Mouse (Mus musculus): ENCODE data around the gene Igdcc3. TPM values are rescaled to one million over a fixed set of nuclear protein-coding genes. Genes with fewer than 3 reads are reported as not detected.
"Not testable (repeated sequence)": the region's sequence is repeated elsewhere in the genome, so short reads cannot be mapped to it uniquely, and the experiment has no call there.

The Igdcc3 gene
- polyA plus RNA-seq, 1 experiment from 2014 or later: 17.0 TPM

- H3K9ac ChIP-seq (replicated peaks; ENCODE audit: low read length): no peak overlapping the region; the same call in 1 of the 2 replicates
- no peak overlapping the region for H3K27ac ChIP-seq (replicated peaks; ENCODE audit: low read depth, low read length)
- no peaks in the 10 kb centered on the region for H3K27me3 ChIP-seq (ENCODE audit: control insufficient read depth, insufficient read depth, low read length)
- ATAC-seq (replicated peaks; ENCODE audit: insufficient number of reproducible peaks, low FRiP score, low TSS enrichment, low read depth): no peak
- DNase-seq (ENCODE audit: low spot score): no peak
- H3K4me3 ChIP-seq (ENCODE audit: low read depth, low read length): no peak overlapping the region
- H3K36me3 ChIP-seq (replicated peaks; ENCODE audit: control insufficient read depth, insufficient read depth, low read depth, low read length): no peaks in the 10 kb centered on the region
- no peaks in the 10 kb centered on the region for H3K9me3 ChIP-seq (replicated peaks; ENCODE audit: control insufficient read depth, low read length)
- H3K4me1 ChIP-seq (ENCODE audit: control insufficient read depth, insufficient read depth, low read length): no peaks in the 10 kb centered on the region
- H3K4me2 ChIP-seq (ENCODE audit: low read depth, low read length): no peak overlapping the region
- WGBS: 51% methylated on average over 11 of the region's 11 CpGs
These were observed 64.2 kb downstream of the Igdcc3 start for GRCm38 (mm10) chr9:65205049-65205815.

- 93% methylated on average over 9 of the region's 9 CpGs for WGBS
- H3K9ac ChIP-seq (replicated peaks; ENCODE audit: low read length); H3K36me3 ChIP-seq (replicated peaks; ENCODE audit: control insufficient read depth, insufficient read depth, low read depth, low read length); H3K4me3 ChIP-seq (ENCODE audit: low read depth, low read length); H3K9me3 ChIP-seq (replicated peaks; ENCODE audit: control insufficient read depth, low read length); ATAC-seq (replicated peaks; ENCODE audit: insufficient number of reproducible peaks, low FRiP score, low TSS enrichment, low read depth); H3K4me2 ChIP-seq (ENCODE audit: low read depth, low read length); H3K27ac ChIP-seq (replicated peaks; ENCODE audit: low read depth, low read length); DNase-seq (ENCODE audit: low spot score); H3K27me3 ChIP-seq (ENCODE audit: control insufficient read depth, insufficient read depth, low read length); H3K4me1 ChIP-seq (ENCODE audit: control insufficient read depth, insufficient read depth, low read length): not testable (repeated sequence)
These were observed 66.2 kb downstream of the Igdcc3 start for GRCm38 (mm10) chr9:65207041-65207815.

GRCm38 (mm10) chr9:65208293-65209179 lies 67.5 kb downstream of the Igdcc3 start:
- ATAC-seq (replicated peaks; ENCODE audit: insufficient number of reproducible peaks, low FRiP score, low TSS enrichment, low read depth) (no peak), DNase-seq (ENCODE audit: low spot score) (no peak)
- H3K4me2 ChIP-seq (ENCODE audit: low read depth, low read length): no peak overlapping the region
- no peak overlapping the region for H3K4me3 ChIP-seq (ENCODE audit: low read depth, low read length)
- no peaks in the 10 kb centered on the region for H3K27me3 ChIP-seq (ENCODE audit: control insufficient read depth, insufficient read depth, low read length)
- H3K4me1 ChIP-seq (ENCODE audit: control insufficient read depth, insufficient read depth, low read length): no peaks in the 10 kb centered on the region
- no peak overlapping the region for H3K27ac ChIP-seq (replicated peaks; ENCODE audit: low read depth, low read length)
- H3K9me3 ChIP-seq (replicated peaks; ENCODE audit: control insufficient read depth, low read length): no peaks in the 10 kb centered on the region
- no peak overlapping the region for H3K9ac ChIP-seq (replicated peaks; ENCODE audit: low read length)
- WGBS: 91% methylated on average over 32 of the region's 32 CpGs
- H3K36me3 ChIP-seq (replicated peaks; ENCODE audit: control insufficient read depth, insufficient read depth, low read depth, low read length): no peaks in the 10 kb centered on the region

- H3K27me3 ChIP-seq (ENCODE audit: control insufficient read depth, insufficient read depth, low read length): no peaks in the 10 kb centered on the region
- DNase-seq (ENCODE audit: low spot score) (no peak), ATAC-seq (replicated peaks; ENCODE audit: insufficient number of reproducible peaks, low FRiP score, low TSS enrichment, low read depth) (no peak)
- no peaks in the 10 kb centered on the region for H3K36me3 ChIP-seq (replicated peaks; ENCODE audit: control insufficient read depth, insufficient read depth, low read depth, low read length)
- no peaks in the 10 kb centered on the region for H3K9me3 ChIP-seq (replicated peaks; ENCODE audit: control insufficient read depth, low read length)
- no peak overlapping the region for H3K4me3 ChIP-seq (ENCODE audit: low read depth, low read length)
- no peak overlapping the region for H3K4me2 ChIP-seq (ENCODE audit: low read depth, low read length)
- H3K27ac ChIP-seq (replicated peaks; ENCODE audit: low read depth, low read length): no peak overlapping the region
- no peak overlapping the region for H3K9ac ChIP-seq (replicated peaks; ENCODE audit: low read length)
- no peaks in the 10 kb centered on the region for H3K4me1 ChIP-seq (ENCODE audit: control insufficient read depth, insufficient read depth, low read length)
- WGBS: 38% methylated on average over 1 of the region's 1 CpGs
These were observed 70.6 kb downstream of the Igdcc3 start for GRCm38 (mm10) chr9:65211598-65211997.

GRCm38 (mm10) chr9:65214425-65214777 lies 73.4 kb downstream of the Igdcc3 start:
- 18% methylated on average over 10 of the region's 10 CpGs for WGBS
- peak overlapping the region; percentile 75; the same call in 1 of the 2 replicates for H3K27ac ChIP-seq (replicated peaks; ENCODE audit: low read depth, low read length)
- H3K27me3 ChIP-seq (ENCODE audit: control insufficient read depth, insufficient read depth, low read length): no peaks in the 10 kb centered on the region
- H3K36me3 ChIP-seq (replicated peaks; ENCODE audit: control insufficient read depth, insufficient read depth, low read depth, low read length): no peaks in the 10 kb centered on the region
- H3K9me3 ChIP-seq (replicated peaks; ENCODE audit: control insufficient read depth, low read length): no peaks in the 10 kb centered on the region
- H3K4me1 ChIP-seq (ENCODE audit: control insufficient read depth, insufficient read depth, low read length): no peaks in the 10 kb centered on the region
- peak overlapping the region; percentile 66 for H3K4me3 ChIP-seq (ENCODE audit: low read depth, low read length)
- peak; percentile 67 for DNase-seq (ENCODE audit: low spot score)
- peak overlapping the region; percentile 94 for H3K4me2 ChIP-seq (ENCODE audit: low read depth, low read length)
- peak overlapping the region; percentile 80 for H3K9ac ChIP-seq (replicated peaks; ENCODE audit: low read length)
- no peak for ATAC-seq (replicated peaks; ENCODE audit: insufficient number of reproducible peaks, low FRiP score, low TSS enrichment, low read depth)

GRCm38 (mm10) chr9:65214778-65215493 lies 73.9 kb downstream of the Igdcc3 start:
- under 1% methylated on average over 46 of the region's 59 CpGs for WGBS
- Histone ChIP-seq H3K4me3 (ENCODE audit: low read depth, low read length) (peak overlapping the region; percentile 66), H3K4me1 (ENCODE audit: control insufficient read depth, insufficient read depth, low read length) (no peaks in the 10 kb centered on the region), H3K9me3 (replicated peaks; ENCODE audit: control insufficient read depth, low read length) (no peaks in the 10 kb centered on the region), H3K9ac (replicated peaks; ENCODE audit: low read length) (peak overlapping the region; percentile 80), H3K27me3 (ENCODE audit: control insufficient read depth, insufficient read depth, low read length) (no peaks in the 10 kb centered on the region), H3K36me3 (replicated peaks; ENCODE audit: control insufficient read depth, insufficient read depth, low read depth, low read length) (no peaks in the 10 kb centered on the region), H3K4me2 (ENCODE audit: low read depth, low read length) (peak overlapping the region; percentile 94), H3K27ac (replicated peaks; ENCODE audit: low read depth, low read length) (peak overlapping the region; percentile 75)
- DNase-seq (ENCODE audit: low spot score) (peak; percentile 87), ATAC-seq (replicated peaks; ENCODE audit: insufficient number of reproducible peaks, low FRiP score, low TSS enrichment, low read depth) (peak; percentile 96)

- DNase-seq (ENCODE audit: low spot score) (peak; percentile 57), ATAC-seq (replicated peaks; ENCODE audit: insufficient number of reproducible peaks, low FRiP score, low TSS enrichment, low read depth) (peak; percentile 30)
- no peaks in the 10 kb centered on the region for H3K9me3 ChIP-seq (replicated peaks; ENCODE audit: control insufficient read depth, low read length)
These were observed 74.6 kb downstream of the Igdcc3 start for GRCm38 (mm10) chr9:65215494-65216126.

More at GRCm38 (mm10) chr9:65215494-65216126, 74.6 kb downstream of the Igdcc3 start:
- H3K4me3 ChIP-seq (ENCODE audit: low read depth, low read length): peak overlapping the region; percentile 66
- H3K9ac ChIP-seq (replicated peaks; ENCODE audit: low read length): peak overlapping the region; percentile 80
- peak overlapping the region; percentile 75 for H3K27ac ChIP-seq (replicated peaks; ENCODE audit: low read depth, low read length)
- H3K4me2 ChIP-seq (ENCODE audit: low read depth, low read length): peak overlapping the region; percentile 94
- H3K27me3 ChIP-seq (ENCODE audit: control insufficient read depth, insufficient read depth, low read length): no peaks in the 10 kb centered on the region
- WGBS: 11% methylated on average over 31 of the region's 31 CpGs
- no peaks in the 10 kb centered on the region for H3K4me1 ChIP-seq (ENCODE audit: control insufficient read depth, insufficient read depth, low read length)
- no peaks in the 10 kb centered on the region for H3K36me3 ChIP-seq (replicated peaks; ENCODE audit: control insufficient read depth, insufficient read depth, low read depth, low read length)

Measured in embryonic facial prominence, embryonic 11.5 days (tissue).